Mouse (Mus musculus): ENCODE results near the gene Fbxo27. TPM values are rescaled to one million over a fixed set of nuclear protein-coding genes. Genes with fewer than 3 reads are reported as not detected.

Fbxo27 gene
- polyA plus RNA-seq (2017; shearing (Covaris generic)) = 4.3 TPM

GRCm38 (mm10) chr7:28692545-28693320 is at the start of gene Fbxo27:
Gene Fbxo27 (plus strand): TSS chr7:28692849.

GRCm38 (mm10) chr7:28716590-28717281 is 24.1 kb downstream of the Fbxo27 start, which contains the start of gene Fbxo17:
Gene Fbxo17 (plus strand): TSS chr7:28716804.

GRCm38 (mm10) chr7:28741709-28742438 is 49.2 kb downstream of the Fbxo27 start, which contains the start of the genes Mrps12 and Sars2:
Gene Mrps12 (minus strand): TSS chr7:28741820.
Gene Sars2 (plus strand): TSS chr7:28741992.

Other genes with a start within 250 kb of the Fbxo27 start
- gene Lrfn1, start 240.9 kb upstream of the Fbxo27 start, polyA plus RNA-seq (2017; shearing (Covaris generic)) = 0.18 TPM
- gene Ifnl2, start 182.4 kb upstream of the Fbxo27 start, polyA plus RNA-seq (2017; shearing (Covaris generic)) = not detected
- gene Ifnl3, start 170.0 kb upstream of the Fbxo27 start, polyA plus RNA-seq (2017; shearing (Covaris generic)) = not detected
- gene Sycn, start 152.0 kb upstream of the Fbxo27 start, polyA plus RNA-seq (2017; shearing (Covaris generic)) = not detected
- not detected for gene Nccrp1, start 145.6 kb upstream of the Fbxo27 start, polyA plus RNA-seq (2017; shearing (Covaris generic))
- 5.2 TPM for gene Samd4b, start 94.7 kb upstream of the Fbxo27 start, polyA plus RNA-seq (2017; shearing (Covaris generic))
- 7.0 TPM for gene Pak4, start 94.7 kb upstream of the Fbxo27 start, polyA plus RNA-seq (2017; shearing (Covaris generic))
- not detected for gene Acp7, start 61.5 kb upstream of the Fbxo27 start, polyA plus RNA-seq (2017; shearing (Covaris generic))
- 10.2 TPM for gene Fbxo17, start 24.0 kb downstream of the Fbxo27 start, polyA plus RNA-seq (2017; shearing (Covaris generic))
- gene Mrps12, start 49.0 kb downstream of the Fbxo27 start, polyA plus RNA-seq (2017; shearing (Covaris generic)) = 95.3 TPM
- 17.6 TPM for gene Sars2, start 49.1 kb downstream of the Fbxo27 start, polyA plus RNA-seq (2017; shearing (Covaris generic))
- not detected for gene Ccer2, start 63.3 kb downstream of the Fbxo27 start, polyA plus RNA-seq (2017; shearing (Covaris generic))
- 99.7 TPM for gene Sirt2, start 73.9 kb downstream of the Fbxo27 start, polyA plus RNA-seq (2017; shearing (Covaris generic))
- gene Nfkbib, start 74.7 kb downstream of the Fbxo27 start, polyA plus RNA-seq (2017; shearing (Covaris generic)) = 119 TPM
- 297 TPM for gene Rinl, start 96.1 kb downstream of the Fbxo27 start, polyA plus RNA-seq (2017; shearing (Covaris generic))
- gene Hnrnpl, start 115.7 kb downstream of the Fbxo27 start, polyA plus RNA-seq (2017; shearing (Covaris generic)) = 124 TPM
- 233 TPM for gene Ech1, start 132.4 kb downstream of the Fbxo27 start, polyA plus RNA-seq (2017; shearing (Covaris generic))
- 26.2 TPM for gene Lgals4, start 141.0 kb downstream of the Fbxo27 start, polyA plus RNA-seq (2017; shearing (Covaris generic))
- 0.40 TPM for gene Lgals7, start 171.0 kb downstream of the Fbxo27 start, polyA plus RNA-seq (2017; shearing (Covaris generic))
- not detected for gene Capn12, start 188.6 kb downstream of the Fbxo27 start, polyA plus RNA-seq (2017; shearing (Covaris generic))